Mouse (Mus musculus): ENCODE data around the gene Palld. TPM values are rescaled to one million over a fixed set of nuclear protein-coding genes. Genes with fewer than 3 reads are reported as not detected.

Gene Palld
- 1 to 10 TPM; 5.4 TPM for total RNA-seq (2021)

DNA sequence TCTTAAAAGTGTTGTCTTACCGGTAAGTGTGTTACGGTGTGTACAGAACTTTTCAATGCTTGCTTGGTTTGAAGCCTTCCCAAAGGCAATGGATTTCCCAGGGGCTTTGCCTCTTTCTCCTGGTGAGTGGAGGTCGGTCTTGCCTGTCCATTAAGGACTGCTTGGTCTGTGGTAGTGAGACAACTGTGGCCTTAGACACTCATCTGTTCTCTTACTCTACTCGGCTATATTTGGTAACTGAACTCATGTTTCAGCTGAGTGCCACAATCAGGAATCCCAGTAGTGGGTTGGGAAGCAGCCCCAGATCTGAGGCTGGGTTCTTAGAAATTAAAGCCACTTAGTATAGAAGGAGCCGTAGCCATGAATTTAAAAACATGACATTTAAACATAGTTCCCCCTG is at the start of gene Palld:
Gene Palld (minus strand): TSS at position 170 of the 400 bp plus-strand sequence.
- no peak for DNase-seq

DNA sequence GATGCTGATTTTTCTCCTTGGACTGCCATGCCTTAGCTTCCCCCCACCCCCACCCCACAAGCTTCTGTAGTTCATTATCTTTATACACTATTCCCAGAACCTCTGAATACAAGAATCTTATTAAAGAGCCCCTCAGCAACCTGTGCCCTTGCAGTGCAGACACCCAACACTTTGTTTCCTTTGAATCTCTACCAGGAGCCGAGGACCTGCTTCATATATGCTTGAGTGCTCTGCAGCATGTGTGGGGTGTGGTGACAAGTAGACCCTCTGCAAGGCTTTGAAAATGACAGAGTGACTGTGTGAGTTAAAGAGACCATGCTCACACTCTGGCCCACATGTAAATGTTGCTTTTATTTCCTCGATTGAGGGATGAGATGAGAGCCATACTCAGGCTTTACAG is 35.1 kb upstream of the Palld start:
- no peak for DNase-seq

DNA sequence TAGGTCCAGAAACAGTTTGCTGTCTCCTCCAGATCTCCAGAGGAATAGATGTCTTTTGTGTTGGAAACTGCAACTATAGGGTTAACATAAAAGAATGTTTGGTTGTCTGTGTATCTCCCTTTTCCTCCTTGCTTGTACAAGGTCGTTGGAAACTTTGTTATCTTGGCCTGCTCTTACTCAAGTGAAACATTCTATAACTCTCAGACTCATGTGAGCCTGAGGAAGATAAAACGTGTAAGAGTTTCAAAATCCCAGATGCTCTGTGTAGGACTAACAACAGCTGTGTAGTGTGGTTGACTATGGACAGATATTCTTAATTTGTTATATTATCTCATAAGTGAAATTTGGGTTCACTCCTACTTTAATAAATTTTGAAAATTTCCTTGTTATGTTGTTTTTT is 30.8 kb upstream of the Palld start:
- DNase-seq = no peak

DNA sequence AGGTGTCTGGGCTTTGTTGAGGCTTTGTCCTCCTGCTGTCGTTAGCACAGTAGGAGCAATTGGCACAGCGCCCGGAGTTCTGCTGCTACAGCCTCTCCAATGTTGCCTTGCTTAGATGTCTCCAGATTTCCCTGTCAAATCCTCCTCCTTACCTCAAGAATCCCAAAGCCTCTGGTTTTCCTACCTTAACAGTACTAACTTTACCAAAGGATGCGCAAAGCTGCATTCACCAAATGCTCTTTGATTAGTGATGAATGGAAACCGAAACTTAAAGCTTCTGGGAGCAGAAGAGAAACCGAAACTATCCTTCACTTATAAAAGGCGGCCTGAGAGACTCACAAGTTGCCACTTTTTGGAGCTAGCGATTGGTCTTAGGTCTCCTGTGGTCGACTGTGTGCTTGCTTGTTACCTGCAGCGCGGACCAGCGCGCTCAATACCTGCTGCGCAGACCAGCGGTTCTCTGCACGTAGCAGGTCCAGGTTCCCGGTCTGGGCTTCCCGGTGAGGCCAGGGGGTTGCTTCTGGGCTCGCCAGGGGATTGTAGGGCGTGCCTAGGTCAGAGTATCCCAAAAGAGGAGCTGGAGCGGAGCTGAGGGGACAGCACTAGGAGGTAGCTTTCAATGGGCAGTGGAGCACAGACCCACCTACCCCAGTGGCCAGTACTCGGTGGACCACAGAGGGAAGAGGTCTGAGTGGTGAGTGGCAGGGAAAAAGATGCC is 25.4 kb upstream of the Palld start, which contains the start of gene Ddx60:
Gene Ddx60 (plus strand): TSS at position 311 of the 718 bp plus-strand sequence.
- peak; percentile 23 to 40 for DNase-seq

DNA sequence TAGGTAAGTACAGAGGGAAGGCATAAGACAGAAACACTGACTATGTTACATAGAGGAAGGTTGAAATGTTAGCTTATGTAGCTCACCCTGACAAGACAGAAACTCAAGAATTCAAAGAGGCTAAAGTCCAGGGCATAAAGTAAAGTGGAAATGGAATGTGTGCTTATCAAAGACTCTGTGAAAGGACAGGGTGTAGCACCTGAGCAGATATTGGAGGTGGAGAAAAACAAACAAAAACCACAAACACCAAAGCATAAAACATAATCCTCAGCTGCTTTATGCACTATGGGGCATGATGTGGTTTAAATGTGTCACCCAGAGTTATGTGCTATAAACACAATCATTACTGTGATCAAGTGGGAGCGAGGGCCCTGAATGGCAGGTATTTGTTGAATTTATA is 22.0 kb upstream of the Palld start:
- no peak for DNase-seq

DNA sequence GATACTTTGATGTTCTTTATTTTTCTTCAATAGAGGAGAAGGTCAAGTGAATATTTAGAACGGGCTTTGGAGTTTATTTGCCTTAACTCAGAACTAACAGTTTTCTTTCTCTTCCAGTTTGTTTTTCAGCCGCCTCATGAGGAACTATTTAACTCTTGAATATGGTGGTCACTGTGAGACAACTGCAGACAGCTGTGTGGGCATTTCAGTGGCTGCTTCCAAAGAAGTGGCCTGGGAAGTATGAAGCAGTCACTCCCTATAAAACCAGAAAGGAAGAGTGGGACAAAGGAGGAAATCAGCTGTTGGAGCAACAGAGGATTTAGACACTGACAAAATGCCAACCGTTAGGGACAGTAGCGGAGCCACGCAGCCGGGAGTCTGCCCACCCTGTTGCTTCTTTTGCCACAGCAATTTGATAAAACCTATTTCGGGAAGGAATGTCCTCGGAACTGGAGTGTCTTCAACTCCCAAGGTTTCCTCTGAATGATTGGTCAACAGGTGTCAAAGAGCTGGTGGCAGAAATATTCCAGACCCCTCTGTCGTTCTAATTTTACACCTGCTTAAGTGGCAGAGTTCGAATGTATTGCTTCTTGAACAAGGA is 19.1 kb upstream of the Palld start:
- DNase-seq = no peak

DNA sequence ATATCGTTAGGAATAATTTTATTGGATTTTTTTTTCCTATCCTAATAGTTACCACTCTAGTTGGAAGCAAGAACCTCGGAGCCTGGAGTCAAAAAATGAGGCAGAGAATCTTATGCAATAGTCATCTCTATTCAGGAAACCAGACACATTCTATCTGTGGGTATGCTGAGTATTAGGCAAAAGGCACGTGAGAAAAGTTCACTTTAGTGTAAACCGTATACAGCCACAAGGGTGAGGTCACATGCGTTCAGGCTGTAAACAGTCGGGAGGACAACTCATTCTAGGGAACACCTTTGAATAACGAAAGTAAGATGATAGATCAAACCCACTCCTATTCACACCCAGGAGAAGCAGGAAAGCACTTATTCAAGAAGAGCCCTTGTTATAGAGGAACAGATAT is 17.9 kb upstream of the Palld start:
- no peak for DNase-seq

DNA sequence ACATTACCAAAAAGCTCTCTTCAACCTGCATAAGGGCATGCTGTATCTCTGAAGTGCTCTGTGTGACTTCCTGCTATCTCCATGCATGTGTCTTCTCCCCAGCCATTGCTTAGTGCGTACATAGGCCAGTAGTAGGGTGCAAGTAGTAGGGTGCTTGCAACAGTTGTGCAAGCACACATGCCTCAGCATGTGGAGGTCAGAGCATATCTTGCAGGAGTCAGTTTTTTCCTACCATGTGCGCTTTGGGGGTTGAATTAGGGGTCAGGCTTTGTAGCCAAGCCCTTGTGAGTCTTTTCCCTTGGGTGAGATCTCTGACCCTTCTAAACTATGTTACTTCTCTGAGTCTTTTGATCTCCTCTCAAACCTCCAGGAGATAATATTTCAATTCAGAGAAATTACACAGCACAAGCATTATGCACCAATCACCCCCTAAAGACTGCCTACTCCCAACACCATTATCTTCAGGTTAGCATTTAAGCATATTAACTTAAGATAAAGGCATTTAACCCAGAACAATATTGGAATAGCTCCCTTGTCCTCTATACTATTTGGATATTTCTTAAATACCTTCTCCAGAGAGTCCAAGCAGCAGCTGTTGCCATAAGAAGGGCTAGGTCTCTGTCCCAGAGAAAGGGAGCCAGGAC is 16.8 kb upstream of the Palld start:
- no peak for DNase-seq

DNA sequence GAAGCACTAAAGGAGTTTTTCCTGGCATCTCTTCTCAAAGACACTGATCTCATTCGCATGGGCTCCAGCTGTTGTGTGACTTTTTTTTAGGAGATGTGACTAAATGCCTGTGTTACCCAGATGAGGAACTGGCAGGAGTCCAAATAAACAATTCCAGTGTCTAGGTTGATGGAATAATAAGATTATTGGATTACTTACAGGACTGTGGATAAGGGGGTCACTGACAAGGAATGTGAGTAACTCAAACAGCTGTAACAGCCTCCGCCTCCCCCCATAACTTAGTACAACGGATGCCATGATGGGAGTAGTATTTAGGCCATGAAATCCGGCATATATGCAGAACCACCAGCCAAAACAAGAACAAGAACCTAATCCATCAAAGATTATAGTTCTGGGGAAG is 14.8 kb upstream of the Palld start:
- DNase-seq = no peak

DNA sequence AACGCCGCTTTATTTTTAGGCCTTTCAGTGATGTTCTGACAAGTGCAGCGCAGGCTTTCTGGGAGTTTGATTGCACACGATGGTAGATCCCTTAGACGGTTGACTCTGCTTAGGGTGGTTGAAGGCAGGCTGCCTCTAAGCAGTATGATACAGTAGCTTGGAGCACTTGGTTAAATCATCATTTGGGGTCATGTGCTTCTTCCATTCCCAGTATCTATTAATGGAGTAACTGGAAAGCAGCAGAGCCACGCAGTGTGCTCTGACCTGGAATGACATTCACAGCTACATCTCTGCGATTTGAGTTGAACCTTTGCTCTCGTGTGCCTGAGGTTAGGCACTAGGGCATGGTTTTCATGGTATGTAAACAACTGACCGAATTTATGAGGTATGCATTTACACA is 11.5 kb upstream of the Palld start:
- no peak for DNase-seq

DNA sequence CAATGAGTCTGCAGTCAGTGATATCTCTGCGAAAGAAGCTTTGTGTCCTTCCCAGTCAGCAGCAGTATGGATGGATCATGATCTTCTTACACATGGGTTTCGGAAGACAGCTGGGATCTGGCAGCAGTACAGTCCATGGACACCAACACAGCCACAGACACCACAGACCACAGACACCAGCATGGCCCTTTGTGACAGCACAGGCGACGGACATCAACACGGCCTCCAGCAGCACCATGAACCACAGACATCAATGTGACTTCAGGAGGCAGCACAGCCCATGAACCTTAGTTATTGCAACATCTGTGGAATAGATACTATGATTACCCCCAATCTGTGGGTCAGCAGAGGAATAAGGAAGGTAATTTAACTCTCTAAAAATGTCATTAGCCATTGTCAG is 10.3 kb upstream of the Palld start:
- DNase-seq = no peak

DNA sequence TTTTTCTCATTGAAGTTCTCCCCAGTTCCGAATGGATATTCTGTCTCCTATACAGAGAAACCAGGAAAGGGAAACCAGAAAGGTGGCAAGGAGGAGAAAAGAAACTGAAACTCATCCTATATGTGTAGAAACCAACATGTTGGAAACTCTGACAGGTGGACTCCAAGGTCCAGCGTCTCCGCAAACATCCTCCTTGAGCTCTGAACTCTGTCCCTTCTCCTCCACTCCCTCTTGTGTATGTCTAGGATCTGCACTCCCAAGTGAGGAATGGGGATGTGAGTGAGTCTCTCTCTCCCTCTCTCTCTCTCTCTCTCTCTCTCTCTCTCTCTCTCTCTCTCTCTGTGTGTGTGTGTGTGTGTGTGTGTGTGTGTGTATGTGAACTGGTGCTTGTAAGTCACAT is 6.8 kb upstream of the Palld start:
- DNase-seq = no peak

DNA sequence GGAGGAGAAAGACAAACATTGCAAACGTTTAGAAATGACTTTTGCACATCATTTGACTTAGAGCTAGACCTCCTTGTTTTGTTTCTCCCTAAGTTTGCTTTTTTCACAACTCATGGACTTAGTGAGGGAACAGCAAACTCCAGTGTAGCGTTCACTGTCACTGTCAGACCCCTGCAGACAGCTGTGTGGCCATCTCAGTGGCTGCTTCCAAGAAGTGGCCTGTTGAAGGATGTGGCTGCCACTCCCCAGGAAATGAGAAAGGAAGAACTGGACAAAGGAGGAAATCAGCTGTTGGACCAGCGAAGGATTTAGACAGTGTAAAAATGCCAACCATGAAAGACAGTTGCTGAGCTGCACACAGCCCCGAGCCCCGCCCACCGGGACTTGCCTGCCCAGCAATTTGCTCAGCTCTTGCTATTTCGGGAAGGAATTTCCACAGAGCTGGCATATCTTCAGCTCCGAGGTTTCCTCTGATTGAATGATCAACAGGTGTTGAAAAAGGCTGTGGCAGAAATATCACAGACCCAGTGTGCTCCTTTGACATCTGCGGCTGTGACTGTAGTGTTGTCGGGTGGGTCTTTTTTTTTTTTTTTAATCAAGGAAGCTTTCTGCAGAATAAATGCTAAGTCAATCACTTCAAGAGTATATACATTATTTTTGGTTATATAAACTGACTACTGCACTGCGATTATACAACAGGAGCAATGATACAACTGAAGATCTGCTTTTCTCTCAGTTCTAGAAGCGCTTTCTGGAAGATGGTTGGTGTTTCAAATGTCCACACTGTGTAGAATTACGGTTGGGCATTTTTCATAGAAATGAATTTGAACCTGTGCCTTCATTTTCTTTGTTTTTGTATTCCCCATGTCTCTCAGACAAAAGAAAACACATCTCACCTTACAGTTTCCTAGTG is 6.1 kb upstream of the Palld start:
- peak in 1 of 2 experiments; percentile 4 for DNase-seq

DNA sequence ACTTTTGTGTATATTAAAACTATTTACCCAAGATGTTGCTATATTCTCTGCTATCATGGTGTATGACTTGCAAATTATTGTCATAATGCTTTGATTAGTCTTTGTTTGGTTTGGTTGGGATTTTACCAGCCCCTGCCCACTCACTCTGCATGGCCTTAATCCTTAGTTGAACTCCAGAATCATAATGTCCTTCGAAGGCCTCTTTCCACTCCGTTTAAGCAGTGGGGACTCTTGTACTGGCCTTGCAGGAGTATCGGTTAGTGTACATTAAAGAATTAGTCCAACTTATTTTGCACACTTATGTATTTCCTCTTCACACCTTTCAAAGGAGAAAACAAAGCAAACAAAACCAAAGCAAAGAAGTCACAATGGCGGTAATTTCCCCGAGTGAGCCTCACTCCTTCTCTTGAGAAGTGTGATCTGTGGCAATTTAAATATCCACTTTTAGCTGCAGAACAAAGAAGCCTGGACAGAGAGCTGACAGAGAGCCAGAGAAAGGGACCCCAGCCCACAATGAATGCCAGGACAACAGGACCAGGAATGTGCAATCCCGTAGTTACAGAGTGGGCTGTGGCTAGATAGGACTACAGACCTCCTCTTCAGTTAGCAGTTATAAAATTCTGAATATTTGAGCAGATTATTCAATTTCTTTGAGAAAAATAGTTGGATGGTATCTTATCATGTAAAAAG is 1.3 kb downstream of the Palld start:
- no peak for DNase-seq

DNA sequence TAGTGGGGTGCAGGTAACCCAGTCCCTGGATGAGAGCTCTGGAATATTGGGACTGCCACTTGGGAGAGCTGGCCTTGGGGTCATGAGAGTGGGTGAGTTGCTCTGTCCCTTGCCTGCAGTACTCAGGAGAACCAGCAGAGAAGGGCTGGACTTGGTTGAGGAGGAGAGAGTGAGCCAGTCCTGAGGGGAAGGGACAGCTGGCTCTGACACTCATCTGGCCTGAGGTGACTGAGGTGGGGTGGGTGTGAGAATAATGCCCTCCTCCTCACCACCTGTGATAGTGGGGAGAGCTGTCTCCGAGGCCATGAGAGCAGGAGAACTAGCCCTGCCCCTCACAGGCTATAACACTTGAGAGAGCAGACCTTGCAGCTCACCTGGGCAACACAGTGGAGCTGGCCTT is 5.1 kb downstream of the Palld start:
- no peak for DNase-seq

DNA sequence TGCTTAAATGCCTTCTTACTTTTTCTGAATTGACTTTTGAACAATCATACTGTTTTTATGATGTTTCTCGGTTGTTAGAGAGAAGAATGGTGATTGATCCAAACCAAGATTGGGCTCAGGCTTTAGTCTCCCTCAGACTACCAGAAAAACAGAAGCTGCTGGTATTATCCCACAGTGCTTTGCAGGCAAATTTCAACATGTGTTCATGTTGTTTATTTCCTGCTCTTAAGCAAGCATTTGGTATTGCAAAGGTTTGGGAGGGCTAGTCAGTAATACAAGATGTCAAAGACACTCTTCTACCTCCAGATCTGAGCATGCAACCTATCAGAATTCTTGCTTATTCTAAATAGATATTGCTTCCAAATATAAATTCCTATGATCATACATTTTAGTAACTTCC is 5.7 kb downstream of the Palld start:
- no peak for DNase-seq

DNA sequence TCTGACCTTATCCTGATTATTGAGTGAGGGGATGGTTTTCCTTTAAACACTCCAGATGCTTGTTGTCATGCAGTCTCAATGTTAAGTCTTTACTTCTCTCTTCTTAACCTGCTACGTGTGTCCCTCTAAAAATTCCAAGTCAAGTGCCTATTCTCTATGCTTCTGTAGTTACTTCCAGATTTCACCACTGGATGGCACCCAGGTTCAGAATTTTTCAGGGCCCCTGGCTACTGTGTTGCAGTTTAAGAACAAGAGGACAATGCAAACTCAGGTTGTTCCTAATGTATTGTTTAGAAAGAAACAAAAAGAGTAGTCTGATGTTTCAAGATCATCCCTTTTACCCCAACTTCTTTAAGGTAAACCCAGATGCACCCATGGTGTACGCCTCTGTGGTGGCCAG is 8.4 kb downstream of the Palld start:
- DNase-seq = peak; percentile 22 to 36

DNA sequence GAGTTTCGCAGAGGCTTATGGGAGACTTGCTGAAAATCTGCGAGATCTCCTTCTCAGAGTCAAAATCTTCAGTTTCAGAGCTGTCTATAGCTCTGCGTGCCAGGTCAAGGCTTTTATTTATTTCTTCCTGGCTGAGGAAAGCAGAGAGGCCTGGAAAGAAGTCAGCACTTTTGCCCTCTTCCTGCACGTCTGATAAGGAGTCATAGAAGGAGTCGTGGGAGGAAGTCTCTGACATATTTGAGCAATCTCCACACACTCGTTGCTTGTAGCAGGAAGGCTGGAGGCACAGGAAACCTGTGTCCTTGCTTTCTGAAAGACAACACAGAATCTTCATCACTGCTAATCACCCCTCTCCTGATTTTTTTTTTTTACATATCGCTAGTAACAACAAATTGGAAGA is 24.9 kb downstream of the Palld start:
- DNase-seq = no peak

DNA sequence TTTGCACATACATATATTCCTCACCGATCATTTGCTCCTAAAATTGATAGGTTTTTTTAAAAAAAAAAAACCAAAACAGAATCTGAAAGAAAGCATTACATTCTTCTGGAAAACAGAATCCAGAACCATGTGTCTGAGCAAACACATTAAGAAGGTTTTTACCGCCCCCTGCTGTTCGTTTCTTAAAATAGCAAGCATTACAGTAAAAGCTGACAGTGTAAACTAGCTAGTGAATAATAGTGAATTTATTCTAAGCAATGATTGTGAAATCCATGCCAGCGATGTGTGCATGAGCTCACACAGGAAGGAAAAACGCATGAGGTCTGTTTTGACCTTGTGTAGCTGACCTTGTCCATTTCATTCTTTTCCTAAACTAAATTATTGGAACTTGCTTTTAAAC is 27.2 kb downstream of the Palld start:
- DNase-seq = peak in 1 of 2 experiments; percentile 18

DNA sequence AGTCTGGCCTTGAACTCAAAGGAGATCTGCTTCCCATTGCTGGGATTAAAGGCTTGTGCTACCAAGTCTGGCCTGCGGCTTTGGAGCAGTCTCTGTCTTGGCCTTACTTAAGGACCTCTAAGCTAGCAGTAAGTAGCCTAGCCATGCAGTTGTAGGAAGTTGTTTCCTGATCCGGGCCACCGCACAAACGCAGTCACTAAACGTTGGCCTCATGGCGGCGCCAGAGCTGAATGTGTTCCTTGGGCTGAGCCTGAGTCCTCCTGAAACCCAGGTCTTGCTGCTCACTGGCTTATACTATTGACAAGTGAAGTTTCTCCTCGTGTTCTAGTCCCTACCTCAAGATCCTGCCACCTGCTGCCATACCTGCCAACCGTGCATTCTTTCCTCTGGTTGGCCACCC is 28.5 kb downstream of the Palld start:
- DNase-seq = no peak

DNA sequence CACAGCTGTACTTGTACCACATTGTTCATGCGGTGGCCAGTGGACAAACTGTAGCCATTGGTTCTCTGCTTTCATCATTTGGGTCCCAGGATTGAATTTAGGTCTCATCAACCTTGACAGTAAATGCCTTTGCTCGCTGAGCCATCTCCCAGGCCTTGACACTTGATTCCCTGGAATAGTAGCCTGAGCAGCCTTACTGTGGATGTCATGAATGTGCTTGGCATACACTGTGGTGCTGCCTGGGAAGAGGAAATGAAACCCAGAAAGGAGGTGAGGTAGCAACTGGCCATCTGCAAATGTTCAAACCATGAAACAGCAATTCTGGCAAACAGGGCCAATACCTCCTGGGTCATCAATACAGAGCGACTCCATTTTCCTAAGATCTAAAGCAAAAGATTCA is 34.0 kb downstream of the Palld start:
- DNase-seq = no peak

DNA sequence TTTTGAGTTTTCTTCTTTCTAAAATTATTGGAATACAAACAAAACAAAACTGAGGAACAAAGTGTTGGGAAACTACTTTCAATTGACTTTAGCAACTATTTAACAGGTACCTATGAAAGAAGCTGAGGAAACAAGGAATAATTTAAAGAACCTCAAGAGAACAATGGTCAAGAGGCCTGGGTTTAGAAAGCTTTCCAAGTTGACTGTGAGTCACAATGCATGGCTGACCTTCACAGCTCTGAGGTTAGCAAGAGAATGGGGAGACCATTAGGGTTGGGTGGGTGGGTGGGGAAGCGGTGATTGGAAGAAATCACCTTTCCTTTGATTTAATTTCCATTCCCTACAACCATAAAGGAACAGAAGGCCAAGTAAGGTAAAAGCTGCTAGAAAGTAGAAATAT is 35.6 kb downstream of the Palld start:
- DNase-seq = no peak

Data from layer of hippocampus, postnatal 36 days (tissue).